Mouse (Mus musculus) fat pad, adult 2 months (tissue): ENCODE measurements around the gene Sun1.
A peak's percentile ranks its signal among the peaks of the same experiment; 100 is the strongest.

ENCODE experiments used
- DNase-seq: peaks from one replicate; pipeline ENCODE4 v3.0.0-alpha.2; 2011; ENCODE audit warnings: low read depth, low spot score; ENCODE audit errors: extremely low read depth

The Sun1 gene

DNA sequence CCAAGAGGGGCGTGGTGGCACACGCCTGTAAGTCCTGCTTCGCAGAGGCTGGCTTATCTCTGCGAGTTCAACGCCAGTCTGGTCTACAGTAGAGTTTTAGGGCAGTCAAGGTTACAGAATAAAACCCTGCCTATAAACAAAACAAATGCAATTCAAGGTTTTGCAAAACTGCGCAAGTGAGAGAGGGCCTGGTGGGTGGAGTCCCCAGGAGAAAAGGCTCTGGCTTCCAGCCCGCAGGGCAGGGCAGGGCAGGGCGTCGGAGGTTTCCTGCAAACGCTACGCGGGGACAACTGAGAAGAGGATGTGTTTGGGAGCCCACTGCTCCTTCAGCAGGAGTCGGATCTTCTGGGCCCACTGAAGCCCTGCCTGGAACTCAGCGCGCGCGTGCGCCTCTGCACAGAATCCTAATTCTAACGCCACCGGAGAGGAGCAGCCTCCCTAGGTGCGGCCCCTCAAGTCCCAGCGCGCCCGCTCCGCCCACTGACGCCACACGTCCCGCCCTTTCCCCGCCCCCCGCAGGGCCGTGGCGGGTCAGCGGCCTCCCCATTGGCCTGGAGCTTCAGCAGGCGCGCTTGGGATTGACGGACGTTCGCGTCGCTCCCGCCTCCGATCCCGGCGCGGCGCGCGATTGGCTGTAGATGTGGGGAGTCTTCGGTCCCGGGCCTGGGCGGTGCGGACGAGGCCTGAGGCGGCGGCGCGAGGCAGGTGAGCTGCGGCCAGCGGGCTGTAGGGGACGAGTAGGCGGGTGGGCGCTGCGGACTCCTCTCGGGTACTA is at the start of gene Sun1:
TSS of gene Sun1 (plus strand) at position 643 of the 775 bp plus-strand sequence.
- DNase-seq: peak; percentile 68

DNA sequence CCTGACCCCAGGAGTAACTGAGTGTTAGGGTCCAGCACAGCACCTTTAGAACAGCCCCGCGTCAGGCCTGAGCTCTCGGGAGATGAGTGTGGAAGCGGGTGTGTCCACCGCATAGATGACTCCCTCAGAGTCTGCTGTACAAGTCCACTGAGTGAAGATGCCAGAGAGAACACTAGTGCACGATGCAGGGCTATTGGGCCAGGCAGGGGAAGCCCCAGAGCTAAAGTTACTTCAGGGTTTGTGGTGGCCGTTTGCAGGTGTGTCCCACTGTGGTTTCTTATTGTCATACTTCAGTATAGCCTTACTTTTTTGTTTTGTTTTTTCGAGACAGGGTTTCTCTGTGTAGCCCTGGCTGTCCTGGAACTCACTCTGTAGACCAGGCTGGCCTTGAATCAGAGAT is 39.5 kb upstream of the Sun1 start:
- no peak for DNase-seq

DNA sequence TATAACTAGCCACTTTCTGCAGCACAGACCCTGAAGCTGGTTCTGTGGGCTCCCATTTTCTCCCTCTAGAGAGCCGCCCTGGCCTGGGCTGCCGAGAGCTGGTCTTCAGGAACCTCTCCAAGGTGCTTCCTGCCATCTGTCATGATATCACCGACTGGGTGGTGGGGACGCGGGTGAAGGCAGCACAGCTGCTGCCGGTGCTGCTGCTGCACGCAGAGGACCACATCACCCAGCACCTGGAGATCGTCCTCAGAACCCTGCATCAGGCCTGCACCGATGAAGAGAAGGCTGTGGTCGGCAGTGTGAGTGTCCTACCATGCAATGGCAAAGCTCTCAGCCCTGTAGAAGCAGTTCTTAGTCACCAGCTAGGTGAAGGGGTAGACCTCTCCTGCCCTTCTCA is 38.8 kb upstream of the Sun1 start:
- DNase-seq: no peak

DNA sequence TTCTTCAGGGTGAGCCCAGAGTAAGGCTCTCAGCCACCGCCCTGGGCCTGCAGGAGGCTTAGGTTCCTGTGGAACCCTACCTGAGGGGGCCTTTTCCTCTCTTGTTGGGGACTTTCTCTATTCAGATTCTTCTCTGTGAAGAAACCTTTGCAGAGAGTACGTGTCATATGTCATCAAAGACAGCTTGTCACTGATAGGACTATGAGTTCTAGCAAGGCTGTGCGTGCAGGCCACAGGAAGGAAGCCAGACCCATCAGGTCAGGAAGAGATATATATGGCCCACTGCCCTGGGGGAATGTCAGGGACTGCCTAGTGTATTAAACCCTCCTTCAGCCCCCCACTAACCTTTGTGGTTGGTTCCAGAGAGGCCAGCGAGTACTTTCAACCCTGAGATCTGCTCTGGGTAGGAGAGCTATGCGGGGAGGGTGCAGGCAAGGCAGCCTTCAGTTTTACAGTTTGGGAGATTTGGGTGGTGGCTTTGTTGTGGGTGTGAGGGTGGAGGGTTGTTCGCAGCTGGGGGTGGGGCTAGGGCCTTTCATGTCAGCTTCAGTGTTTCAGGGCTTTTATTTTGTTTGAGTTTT is 33.6 kb upstream of the Sun1 start:
- DNase-seq: no peak

DNA sequence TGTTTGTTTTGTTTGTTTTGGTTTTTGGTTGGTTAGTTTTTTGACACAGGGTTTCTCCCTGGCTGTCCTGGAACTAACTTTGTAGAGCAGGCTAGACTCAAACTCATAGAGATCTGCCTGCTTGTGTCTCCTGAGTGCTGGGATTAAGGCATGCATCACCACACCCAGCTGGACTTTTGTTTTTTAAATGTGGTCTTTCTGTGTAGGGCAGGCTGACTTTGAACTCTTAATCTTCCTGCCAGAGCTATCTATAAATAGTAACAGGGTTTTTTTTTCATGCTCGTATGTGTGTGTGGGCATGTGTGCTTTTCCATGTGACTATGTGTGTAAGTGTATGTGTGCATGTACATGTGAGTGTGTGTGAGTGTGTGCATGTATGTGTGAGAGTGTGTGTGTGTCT is 32.9 kb upstream of the Sun1 start:
- no peak for DNase-seq

DNA sequence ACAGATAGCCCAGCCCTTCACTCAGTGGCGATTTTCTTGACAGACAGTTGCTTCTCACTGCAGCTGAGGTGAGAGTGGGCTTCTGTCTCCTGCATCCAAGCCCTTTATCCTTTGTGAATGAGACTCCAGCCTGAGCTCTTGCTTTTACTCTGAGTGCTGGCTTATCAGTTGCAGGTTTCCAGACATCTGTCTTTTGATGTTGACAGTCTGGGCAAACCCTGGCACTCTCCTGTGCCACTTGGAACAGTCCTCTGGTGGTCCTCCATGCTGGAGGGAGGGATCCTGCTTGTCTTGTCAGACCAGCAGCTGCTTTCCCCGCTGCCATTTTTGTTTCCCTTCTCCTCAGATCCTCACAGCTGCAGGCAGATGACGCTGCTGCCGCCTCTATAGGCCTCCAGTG is 28.5 kb upstream of the Sun1 start:
- DNase-seq: no peak

DNA sequence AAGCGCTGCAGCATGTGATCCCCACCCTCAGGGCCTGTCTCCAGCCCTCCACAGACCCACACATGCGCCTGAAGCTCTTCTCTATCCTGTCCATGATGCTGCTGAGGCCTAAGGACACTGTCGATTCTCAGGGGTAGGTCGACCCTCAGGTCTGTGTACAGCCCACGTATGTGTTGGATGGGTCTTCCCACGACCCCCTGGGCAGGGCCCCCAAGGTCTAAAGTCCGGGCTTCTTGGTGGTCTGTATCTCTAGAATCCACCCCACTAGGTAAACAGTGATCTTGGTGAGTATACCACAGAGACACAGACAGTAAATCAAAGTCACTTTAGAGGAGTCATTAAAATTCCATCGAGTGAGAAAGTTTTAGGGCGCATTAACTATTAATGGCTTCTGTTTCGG is 26.3 kb upstream of the Sun1 start:
- DNase-seq: no peak

DNA sequence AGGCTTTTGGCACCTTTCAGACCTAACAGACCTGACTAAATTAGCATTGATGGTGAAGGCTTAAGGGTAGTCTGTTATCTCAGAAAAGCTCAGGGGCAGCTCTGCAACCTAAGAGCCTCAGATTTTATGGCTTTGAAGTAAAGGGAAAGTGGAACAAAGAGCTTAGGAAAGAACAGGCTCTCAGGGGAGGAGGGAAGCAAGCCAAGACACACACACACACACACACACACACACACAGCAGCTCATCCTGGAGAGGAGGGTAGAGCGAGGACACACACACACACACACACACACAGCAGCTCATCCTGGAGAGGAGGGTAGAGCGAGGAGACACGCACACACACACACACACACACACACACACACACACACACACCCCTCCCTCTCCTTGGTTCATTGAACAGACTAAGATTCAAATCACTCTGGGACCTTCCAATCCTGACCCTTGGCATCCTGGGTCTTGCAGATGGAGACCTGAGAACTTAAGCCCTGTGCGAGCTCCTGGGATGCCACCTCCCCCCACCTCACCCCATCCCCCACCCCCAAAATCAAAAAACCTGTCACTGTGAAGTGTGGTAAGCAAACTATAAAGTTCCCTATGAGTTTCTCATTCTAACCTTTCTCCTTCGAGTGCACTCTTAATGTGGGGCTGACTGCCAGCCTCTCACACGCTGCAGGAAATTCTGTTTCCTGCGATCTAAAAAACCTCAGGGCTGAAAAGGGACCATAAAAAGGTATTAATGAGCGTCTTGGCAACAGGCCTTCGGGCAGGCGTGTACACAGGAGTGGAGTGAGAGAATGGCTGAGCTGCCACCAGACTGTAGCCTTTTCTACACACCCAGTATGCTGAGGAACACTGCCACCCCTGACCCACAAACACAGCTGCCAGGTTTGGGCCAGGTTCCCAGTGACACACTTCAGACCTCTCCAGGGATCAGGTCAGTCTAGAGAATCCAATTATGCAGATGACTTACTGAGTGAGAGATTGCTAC is 25.6 kb upstream of the Sun1 start:
- peak; percentile 50 for DNase-seq

DNA sequence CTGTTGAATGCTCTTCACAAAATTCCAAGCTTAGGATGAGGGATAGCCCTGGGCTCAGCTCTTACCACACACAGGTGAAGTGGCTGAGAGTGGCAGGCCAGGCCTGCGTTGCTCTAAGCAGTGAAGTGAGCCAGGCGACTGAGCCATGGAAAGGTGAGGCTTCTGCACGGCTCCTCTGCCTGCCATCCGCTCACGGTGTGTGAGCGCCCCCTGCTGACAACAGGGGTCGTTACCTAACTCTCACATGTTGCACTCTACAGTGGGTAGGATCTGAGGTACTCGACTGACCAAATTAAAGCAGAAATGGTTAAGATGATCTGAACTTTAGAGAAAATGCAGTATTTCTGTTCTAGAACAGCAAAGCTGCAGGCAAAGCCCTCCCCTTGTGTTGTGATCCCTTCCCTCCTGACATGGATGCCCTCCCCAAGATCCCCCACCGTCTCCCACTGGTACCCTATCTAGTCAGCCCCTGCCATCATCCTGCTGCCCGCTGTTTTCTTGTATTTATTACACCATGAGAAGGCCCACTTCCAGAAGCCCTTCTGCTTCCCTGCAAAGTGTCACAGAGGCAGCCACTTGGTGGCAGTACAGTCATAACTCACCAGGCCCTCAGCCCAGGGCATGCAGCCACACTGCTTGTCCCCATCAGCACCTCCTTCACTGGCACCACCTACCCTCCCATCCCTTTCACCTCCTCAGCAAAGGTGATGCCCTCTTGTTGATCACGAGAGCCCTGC is 21.4 kb upstream of the Sun1 start:
- no peak for DNase-seq

DNA sequence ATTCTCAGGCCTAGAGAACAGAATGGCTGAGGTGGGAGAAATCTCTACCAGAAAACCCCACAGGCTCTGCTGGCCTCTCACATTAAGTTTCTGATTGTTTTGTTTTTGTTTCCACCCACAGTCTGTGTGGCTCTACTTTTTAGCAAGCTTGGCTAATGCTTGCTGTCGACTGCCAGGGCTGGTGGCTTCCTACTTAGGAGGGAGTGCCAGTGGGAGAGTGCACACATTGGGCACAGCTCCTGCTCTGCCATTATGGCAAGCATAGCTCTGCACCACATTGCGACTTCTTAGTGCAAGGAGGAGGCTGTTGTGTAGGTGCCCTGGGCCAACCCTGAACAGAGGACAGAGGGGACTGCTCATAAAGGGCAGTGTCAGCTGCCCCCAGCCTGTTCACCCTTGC is 17.3 kb upstream of the Sun1 start:
- DNase-seq: no peak

DNA sequence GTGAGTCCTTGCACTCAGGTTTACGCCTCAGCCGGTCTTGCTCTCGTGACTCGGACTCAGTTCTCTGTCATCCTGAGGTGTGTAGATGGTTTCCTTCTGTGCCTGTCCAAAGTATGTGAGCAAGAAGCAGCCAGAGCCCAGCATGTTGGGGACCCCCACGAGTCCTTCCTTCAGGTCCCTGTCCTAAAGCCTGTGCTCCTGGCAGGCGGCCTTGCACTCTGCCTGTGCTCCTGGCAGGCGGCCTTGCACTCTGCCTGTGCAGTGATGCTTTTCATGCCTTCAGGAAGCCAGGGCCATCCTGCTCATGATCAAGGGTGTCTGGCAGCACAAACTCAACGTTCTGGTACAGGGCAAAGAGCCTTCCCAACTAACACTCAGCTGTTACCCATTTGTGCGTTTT is 16.8 kb upstream of the Sun1 start:
- no peak for DNase-seq

DNA sequence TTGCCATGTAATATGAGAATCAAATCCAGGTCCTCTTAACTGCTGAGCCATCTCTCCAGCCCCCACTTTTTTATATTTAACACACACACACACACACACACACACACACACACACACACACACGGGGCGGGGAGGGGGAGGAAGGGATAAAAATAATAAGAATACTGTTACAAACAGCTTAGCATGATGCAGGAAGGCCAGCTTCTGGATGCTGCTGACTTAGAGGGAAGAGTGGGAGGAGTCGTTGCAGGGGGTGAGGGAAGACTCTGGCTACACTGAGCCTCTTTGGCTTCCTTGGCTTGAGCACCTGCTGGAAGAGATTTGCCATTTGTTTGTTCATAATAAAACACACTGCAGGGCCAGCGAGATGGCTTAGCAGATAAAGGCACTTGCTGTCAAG is 15.5 kb upstream of the Sun1 start:
- DNase-seq: no peak

DNA sequence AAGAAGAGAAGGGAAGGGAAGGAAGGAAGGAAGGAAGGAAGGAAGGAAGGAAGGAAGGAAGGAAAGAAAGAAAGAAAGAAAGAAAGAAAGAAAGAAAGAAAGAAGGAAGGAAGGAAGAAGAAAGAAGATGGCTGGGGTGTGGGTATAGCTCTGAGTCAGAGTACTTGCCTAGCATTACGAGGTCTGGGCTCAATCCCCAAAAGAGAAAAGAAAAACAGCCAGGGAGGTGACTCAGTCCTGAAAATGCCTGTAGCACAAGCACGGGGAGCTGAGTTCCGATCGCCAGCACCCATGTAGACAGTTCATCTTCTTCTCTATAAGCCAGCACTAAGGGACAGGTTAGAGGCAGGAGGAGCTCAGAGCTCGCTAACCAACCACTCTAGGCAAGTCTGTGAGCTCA is 10.7 kb upstream of the Sun1 start:
- DNase-seq: no peak

DNA sequence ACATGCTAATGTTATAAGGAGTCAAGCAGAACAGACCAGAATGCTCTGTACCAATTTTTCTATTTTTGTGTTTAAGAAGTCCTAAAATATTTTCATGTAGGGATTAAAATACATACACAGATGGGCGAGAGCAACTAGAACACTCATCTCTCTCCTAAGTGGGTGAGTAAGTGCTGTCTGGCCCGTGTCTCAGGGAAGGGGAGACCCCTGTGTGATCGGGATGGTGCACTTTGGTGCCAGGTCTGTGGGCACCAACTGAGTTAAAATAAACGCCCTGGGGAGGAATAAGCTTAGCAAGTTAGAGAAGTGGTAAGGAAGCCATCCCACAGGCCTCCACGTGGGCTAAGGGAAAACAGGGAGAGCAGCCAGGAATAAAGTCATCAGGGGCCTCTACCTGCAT is 9.5 kb upstream of the Sun1 start:
- no peak for DNase-seq

DNA sequence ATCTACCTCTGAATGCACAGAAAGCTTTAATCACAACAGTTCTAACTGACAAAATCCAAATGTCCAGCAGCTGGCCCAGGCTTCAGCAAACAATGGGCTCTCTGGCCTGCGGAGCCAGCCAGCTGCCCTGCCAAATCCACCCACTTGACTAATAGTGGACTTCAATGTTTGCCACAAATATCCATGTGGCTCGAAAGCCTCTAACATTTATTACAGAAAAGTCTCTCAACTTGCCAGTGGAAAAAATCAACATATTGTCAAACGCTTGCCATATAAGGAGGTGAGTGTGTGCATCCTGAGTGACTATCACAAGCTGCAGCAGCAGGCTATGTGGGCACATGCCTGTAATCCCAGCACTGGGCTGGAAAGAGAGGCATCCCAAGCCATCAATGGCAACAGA is 1.7 kb upstream of the Sun1 start:
- DNase-seq: no peak

DNA sequence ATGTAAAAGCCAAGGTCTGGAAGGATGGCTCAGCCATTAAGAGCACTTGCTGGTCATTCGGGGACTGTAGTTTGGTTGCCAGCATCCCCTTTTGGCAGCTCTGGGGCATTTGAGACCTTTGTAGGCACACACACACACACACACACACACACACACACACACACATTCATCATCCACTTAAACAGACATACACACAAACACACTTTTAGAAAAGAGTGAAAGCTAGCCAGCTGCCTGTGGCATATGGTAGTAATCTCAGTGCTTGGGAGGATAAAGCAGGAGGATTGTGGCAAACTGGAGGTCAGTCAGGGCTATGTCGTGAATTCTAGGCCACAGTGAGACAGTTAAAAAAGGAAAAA is 822 bp upstream of the Sun1 start:
- no peak for DNase-seq

DNA sequence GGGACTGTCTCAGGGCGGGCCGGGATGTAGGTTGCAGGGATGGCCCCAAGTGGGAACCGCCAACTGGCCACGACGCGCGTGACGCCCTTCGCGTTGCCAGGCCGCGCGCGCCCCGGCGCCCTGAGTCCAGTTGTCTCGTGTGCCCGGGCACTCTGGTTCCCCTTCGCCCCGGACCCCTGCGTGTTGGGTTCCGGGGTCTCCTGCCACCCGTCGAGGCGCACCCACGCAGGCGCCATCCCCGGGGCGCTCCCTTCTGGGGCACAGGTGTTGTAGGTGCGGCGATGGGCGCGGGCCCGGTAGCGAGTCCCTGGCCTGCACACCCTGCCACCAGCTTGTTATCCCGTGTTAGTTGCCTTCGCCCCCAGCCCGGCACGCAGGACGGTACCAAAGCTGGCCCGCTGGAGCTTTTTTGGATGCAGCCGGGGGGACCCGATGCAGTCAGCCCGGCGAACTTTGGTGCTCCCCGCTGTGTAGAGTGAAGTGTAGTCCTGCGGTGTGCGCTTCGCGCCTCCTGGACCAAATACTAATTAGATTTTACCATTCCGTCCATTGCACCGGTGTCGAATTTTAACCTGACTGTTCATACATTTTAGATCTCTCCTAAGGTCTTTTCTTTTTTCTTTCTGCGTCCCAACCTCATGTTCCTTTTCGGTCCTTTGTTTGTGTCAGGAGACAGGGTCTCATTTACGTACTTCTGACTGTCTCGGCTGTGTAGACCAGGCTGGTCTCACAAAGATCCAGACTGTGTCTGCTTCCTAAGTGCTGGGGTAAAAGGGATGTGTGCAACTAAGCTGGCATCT is 533 bp downstream of the Sun1 start:
- DNase-seq: no peak

DNA sequence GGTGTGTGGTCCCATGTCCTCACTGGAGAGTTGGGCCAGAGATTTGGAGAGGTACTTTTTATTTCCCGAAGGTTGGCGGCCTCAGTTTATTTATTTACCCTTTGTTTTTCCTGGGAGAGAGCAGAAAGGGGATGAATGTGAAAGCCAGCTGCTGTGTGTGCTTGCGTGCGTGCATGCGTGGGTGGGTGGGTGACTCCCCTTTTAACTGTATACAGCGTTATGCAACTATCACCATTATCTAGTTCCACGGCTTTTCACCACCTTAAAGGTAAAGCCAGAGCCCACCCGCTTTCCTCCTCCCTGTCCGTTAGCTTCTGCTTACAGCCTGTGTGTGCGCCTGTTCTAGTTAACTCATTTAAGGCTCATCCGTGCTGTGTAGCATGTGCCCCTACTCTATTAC is 1.7 kb downstream of the Sun1 start:
- DNase-seq: no peak

DNA sequence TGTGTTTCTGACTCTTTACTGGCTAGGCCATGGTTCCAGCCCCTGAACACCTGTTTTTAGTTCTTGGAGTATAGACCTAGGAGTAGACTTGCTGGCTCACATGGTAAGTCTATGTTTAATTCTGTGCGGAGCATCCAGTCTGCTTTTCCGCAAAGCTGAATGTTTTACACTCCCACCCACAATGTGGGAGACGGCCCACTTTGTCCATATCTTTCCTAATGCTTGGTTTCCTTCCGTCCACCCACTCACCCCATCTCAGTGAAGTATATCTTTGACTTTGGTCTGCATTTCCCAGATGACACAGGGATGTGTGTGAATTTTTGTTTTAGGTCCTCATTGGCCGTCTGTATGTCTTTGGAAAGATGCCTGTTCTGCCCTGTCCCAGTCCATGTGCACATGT is 2.9 kb downstream of the Sun1 start:
- no peak for DNase-seq

DNA sequence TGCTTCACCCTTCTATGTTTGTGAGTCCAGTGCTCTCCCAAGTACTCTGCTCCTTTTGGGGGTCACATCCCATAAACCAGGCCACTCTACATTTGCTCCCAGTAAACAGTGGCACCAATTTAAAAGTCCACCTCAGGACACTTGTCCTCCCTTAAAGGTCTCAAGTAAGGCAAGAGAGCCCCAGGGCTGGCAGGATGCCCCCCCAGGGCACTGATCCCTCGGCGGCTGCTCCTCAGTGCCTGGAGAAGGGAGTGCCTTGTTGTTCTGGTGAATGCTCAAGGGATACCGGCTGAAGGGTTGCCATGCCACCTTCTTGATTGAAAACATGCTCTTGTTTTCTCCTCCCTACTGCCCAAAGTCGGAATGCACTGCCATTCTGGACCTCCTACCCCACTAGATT is 5.6 kb downstream of the Sun1 start:
- DNase-seq: no peak
